Mouse (Mus musculus) thymus, postnatal 10 days (tissue): ENCODE results near the gene B4gat1.
"Not testable (repeated sequence)": the region's sequence is repeated elsewhere in the genome, so short reads cannot be mapped to it uniquely, and the experiment has no call there.

Experiments used
- DNase-seq, 2 experiments: peaks; one replicate each; pipeline ENCODE4 v3.0.0; 2021; ENCODE audit warnings: low spot score in 2 of 2

The B4gat1 gene

DNA sequence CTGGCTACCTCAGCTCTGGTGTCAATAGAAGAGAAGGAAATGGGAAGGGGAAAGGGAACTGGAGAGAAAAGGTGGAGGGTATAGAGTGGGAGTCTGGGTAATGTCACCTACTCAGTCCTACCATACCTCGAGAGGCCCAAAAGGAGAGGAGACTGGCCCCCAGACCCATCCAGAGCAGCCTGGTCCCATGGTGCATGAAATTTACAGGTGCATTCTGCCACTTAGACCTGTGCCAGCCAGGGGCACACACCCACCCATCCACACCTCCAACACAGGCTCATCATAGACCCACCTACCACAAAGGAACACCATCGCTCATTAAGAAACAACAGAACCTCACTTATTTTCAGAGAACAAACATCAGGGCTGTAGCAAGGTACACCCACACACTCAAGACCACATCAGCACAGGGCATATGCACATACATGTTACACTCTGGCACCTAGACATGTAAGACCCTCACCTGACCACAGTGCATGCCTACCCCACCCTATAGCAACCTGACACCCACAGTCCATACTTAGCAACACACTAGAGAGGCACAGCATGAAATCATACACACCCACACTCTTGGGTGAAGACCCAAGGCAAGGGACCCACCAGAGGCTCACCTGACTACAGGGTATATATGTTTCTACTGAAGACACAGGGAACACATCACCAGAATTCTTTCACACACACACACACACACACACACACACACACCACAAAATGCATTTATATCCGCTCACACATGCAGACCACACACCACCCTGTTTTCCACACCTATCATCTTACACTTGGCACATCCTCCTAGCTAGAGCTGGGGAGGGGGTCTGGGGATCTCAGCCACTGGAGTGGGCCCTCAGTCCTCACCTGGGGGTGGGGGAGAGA is 45.6 kb downstream of the B4gat1 start:
- DNase-seq, result no peak

DNA sequence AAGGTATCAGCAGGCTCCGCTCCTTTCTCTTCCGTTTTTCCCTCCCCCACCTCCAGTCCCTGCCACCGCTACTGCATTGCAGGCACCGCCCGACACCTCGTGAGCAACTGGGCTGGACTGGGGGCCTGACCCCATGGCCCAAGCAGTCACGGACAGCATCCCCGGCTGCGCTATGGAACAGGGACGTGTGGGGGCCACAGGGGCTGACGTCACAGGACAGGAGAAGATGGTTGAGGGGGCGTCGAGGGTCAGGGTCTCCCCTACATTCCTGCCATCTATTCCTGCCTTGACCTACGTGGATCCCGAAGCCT is 46.2 kb downstream of the B4gat1 start:
- no peak for DNase-seq

DNA sequence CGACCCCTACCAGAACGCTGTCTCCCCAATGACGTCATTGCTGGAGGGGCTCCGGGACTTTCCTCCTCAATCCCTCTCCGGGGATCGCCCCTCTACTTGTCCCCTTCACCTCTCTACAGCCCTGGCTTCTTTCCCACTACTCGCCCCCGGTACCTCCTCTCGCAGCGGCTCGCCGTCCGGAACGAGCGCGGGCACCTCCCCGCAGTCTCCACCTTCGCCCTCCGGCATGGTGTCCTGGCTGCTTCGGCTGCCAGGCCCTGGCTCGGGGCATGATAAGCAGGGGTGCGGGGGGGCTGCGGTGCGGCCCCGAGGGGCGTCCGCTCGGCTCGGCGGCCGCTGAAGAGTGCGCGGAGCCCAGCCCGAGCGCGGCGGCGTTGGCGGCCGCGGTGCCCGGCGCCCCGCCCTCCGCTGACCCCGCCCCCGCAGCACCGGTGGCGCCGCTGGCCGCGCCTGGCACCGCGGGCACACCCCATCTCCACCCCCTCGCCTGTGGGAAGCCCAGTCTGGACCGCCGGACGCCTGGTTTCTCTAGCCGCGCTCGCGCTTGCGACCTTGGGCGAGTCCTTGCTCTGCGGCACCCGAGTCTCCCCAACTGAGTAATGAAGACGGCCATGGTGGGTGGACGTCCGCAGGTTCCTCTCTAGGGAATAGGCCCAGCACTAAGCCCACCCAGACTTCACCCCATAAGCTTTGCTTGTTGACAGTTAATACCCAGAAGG is 46.7 kb downstream of the B4gat1 start, which contains the start of gene Tmem151a:
Tmem151a (minus strand) TSS at position 387 of the 719 bp plus-strand sequence.
- no peak for DNase-seq

DNA sequence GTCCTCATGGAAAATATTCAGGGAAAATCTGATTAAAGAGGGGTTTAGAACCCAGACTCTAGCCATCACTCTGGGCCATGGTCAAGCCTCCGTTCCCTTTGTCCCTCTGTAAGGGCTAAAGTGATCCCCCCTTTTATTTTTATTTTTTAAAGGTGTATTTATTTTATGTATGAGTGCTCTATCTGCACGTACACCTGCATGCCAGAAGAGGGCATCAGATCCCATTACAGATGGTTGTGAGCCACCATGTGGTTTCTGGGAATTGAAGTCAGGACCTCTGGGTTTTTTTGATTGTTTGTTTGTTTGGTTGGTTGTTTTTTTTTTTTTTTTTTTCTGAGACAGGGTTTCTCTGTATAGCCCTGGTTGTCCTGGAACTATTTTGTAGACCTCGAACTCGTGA is 47.9 kb downstream of the B4gat1 start:
- not testable (repeated sequence) for DNase-seq

DNA sequence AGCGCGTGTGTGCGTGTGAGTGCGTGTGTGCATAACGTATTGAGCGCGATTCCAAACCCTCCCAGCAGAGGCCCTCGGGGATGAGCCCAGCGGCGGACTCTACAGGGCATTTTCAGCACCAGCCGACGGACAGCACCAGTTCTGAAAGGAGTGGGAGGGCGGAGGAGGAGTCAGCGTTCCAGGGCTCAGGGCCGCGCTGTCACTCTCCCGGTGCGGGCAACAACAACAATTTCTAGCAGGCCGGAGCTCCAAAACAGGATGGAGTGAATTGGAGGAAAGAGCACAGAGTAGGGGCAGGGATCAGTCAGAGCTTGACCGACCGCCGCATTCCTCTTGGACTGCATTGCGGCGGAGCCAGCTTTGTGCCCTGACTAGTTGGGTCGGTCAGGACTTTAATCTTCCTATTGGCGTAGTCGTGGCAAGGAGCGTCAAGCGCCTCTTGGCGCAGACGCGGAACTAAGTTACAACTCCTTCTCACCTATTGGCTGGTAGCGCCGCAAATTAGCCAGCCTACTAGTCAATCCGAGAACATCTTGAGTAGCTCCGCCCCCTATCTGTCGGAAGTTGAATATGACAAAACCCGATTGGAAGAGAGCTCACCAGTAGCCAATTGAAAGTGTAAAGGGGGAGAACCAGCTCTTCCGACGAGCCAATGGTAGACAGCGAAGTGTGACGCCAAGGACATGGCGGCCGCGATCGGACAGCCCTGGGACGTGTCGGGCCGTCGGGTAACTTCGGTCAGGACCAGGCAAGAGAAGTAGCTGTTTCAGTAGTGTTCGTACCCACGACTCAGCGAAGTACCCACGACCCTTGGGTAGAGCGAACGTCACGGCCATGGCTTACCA is 49.5 kb downstream of the B4gat1 start, which contains the start of gene Yif1a:
Yif1a (plus strand) TSS at position 655 of the 845 bp plus-strand sequence.
- DNase-seq, result peak; percentile 90 to 93

DNA sequence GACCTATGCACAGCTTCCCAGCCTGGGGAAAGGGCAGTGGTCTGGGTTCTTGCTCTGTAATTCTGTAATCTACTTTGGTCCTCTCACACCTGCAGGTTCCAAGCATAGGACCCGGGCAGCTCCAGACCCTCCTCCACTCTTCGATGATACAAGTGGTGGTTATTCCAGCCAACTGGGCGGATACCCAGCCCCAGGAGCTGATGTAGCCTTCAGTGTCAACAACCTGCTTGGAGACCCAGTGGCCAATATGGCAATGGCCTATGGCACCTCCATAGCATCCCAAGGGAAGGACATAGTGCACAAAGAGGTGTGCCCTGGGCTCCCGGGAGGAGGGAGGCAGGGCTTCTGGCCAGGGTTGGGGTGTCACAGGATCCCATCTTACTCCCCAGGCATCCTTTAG is 50.7 kb downstream of the B4gat1 start:
- no peak for DNase-seq
